Mouse (Mus musculus) brown adipose tissue, adult 24 weeks (tissue): Measurements from ENCODE around the gene Zfyve19. TPM values are rescaled to one million over a fixed set of nuclear protein-coding genes. Genes with fewer than 3 reads are reported as not detected.

ENCODE experiments used
- H3K27ac ChIP-seq: fragments of 200-500 bp; replicated peaks from 2 replicates; pipeline ENCODE4 v1.5.1; 2012; ENCODE audit warnings: low read depth, mild to moderate bottlenecking, low read length
- H3K4me1 ChIP-seq: fragments of 200-500 bp; 2 replicates; pipeline ENCODE4 v1.6.1; 2012; ENCODE audit warnings: low read length, mixed read lengths; ENCODE audit not compliant: control insufficient read depth, insufficient read depth, insufficient read length
- H3K4me3 ChIP-seq: fragments of 200-500 bp; 2 replicates; pipeline ENCODE4 v1.5.1; 2012; ENCODE audit warnings: low read depth, mild to moderate bottlenecking, low read length, moderate library complexity; ENCODE audit not compliant: insufficient read depth
- polyA plus RNA-seq: library from polyadenylated mRNA; stranded (reverse); fragments of >200 nt; gene quantifications from 2 replicates; pipeline ENCODE4 v1.2.4, GENCODE M21; 2012; ENCODE audit not compliant: missing spikeins, insufficient read depth, insufficient read length

Zfyve19 gene
- polyA plus RNA-seq = 16.2 and 21.0 TPM in 2 replicates

- H3K27ac ChIP-seq = peak within 1 kb of the TSS; percentile 93
Measured at GRCm38 (mm10) chr2:119208344-119209175, at the start of gene Zfyve19, which contains the start of gene Dnajc17. Gene Zfyve19 (plus strand): TSS chr2:119208617. Gene Dnajc17 (minus strand): TSS chr2:119208795.

DNA sequence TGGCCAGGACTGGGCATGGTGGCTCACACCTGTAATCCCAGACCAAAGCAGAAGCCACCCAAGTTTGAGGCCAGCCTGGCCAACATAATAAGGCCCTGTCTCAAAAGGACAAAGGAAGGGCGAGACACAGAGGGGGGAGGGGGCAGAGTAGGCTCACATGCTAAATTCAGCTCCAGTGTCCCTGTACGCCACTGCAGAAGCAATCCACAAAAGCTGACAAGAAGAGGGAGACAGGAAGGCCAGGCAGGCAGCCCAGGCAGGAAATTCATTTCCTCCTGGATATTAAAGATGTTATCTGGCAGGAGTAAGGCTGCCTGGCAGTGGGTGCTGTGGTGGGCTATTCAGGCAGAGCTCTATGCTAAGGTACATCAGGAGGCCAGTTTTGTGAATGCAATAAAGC, 47.2 kb upstream of the Zfyve19 start:
- H3K4me3 ChIP-seq = no peak overlapping the region
- H3K27ac ChIP-seq = no peak overlapping the region
- no peaks in the 10 kb centered on the region for H3K4me1 ChIP-seq

More at GRCm38 (mm10) chr2:119208344-119209175, at the start of gene Zfyve19, which contains the start of gene Dnajc17:
- 0 out of 2 replicates have a peak, but pooled peaks cover 3% of the 10 kb centered on the region for H3K4me1 ChIP-seq
- H3K4me3 ChIP-seq = peak within 1 kb of the TSS; percentile 94

GRCm38 (mm10) chr2:119163135-119163534, 45.3 kb upstream of the Zfyve19 start:
- no peak overlapping the region for H3K27ac ChIP-seq
- no peak overlapping the region for H3K4me3 ChIP-seq
- peaks cover 4% of the 10 kb centered on the region for H3K4me1 ChIP-seq

DNA sequence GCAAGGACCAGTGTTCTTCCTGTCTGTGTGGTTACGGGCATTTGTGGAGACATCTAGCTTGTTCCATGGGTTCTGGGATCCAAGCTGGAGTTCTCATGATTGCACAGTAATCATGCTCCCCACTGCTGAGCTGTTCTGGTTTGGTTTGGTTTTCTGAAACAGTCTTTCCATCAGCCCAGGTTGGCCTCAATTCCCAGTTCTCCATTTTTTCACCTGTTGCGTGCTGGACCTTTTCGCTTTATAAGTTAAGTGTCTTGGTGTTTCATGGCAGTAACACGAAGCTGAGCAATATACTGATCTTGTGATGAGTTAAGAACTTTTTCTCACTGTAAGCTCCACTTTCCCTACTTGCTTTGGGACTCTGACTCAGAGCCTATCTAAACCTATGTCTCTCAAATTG, 44.4 kb upstream of the Zfyve19 start:
- peaks cover 4% of the 10 kb centered on the region for H3K4me1 ChIP-seq
- no peak overlapping the region for H3K4me3 ChIP-seq
- no peak overlapping the region for H3K27ac ChIP-seq

DNA sequence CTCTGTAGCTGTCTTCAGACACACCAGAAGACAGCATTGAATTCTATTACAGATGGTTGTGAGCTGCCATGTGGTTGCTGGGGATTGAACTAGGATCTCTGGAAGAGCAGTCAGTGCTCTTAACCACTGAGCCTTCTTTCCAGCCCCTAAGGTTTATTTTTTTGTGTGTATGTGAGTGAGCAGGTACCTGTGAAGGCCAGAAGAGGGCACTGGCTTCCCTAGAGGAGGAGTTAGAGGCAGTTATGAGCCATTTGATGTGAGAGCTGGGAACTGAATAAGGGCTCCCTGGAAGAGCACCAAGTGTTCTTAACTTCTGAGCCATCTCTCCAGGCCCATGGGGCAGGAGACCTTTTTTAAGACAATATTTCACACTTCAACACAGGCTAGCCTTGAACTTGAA, 43.0 kb upstream of the Zfyve19 start:
- Histone ChIP-seq H3K4me1 (peaks cover 4% of the 10 kb centered on the region), H3K4me3 (no peak overlapping the region), H3K27ac (no peak overlapping the region)

- Histone ChIP-seq H3K4me3 (peak within 1 kb of the TSS; percentile 70), H3K27ac (no peak within 1 kb of the TSS), H3K4me1 (peaks cover 4% of the 10 kb centered on the region)
Measured at GRCm38 (mm10) chr2:119166901-119167865, 41.2 kb upstream of the Zfyve19 start, which contains the start of gene Gchfr. Gene Gchfr (plus strand): TSS chr2:119167773.

GRCm38 (mm10) chr2:119167866-119168256, 40.6 kb upstream of the Zfyve19 start:
- peak overlapping the region; percentile 70 for H3K4me3 ChIP-seq
- H3K4me1 ChIP-seq = peaks cover 5% of the 10 kb centered on the region
- H3K27ac ChIP-seq = no peak overlapping the region

DNA sequence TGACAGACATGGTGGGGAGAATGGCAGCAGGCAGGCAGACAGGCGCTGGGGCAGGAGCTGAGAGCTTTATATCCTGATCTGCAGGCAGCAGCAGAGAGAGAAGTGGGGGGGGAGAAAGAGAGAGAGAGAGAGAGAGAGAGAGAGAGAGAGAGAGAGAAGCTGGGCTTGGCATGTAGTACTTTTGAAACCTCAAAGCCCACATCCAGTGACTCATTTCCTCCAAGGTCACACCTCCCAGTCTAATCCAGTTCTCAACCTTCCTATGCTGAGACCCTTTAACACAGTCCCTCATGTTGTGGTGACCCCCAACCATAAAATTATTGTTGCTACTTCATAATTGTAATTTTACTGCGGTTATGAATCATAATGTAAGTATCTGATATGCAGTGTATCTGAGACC, 38.1 kb upstream of the Zfyve19 start:
- Histone ChIP-seq H3K27ac (no peak overlapping the region), H3K4me3 (no peak overlapping the region), H3K4me1 (peaks cover 9% of the 10 kb centered on the region)

DNA sequence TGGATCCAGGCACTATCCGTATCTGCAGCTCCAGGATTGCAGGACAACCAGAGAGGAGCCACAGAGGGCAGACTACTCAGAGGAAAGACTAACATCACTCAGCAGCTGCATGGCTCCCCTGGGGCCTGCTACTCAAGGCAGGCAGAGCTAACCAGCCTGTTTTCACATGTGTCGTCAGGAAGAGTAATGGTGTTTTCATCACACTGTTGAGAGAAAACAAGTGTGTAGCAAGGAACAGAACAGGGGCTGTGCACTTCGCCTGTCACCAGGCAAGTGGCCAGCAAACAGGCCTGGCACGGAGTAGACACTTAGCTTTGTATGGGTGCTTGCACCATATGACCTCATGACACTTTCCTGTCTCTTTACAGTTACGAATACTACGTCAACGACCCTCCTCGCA, 36.8 kb upstream of the Zfyve19 start:
- no peak overlapping the region for H3K4me3 ChIP-seq
- H3K4me1 ChIP-seq = peaks cover 9% of the 10 kb centered on the region
- no peak overlapping the region for H3K27ac ChIP-seq

DNA sequence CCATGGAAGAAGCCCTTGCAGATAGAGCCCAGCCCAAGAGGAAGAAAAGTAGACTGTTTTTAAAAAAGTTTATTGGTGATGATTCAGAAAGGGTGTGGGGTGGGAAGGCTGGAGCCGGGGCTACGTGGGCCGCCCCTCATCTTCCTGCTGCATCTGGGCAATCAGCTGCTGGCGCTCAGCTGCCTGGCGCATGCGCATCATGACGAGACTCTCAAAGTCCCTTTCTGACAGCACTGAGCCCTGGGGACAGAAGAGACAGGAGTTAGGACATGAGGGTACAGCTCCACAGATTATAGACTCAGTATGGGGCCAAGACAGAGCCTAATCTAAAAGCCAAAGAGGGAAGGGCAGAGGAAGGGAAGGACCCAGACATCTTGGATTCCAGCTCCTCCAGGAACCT, 36.0 kb upstream of the Zfyve19 start:
- Histone ChIP-seq H3K4me3 (no peak overlapping the region), H3K4me1 (peaks cover 5% of the 10 kb centered on the region), H3K27ac (no peak overlapping the region)

- peaks cover 5% of the 10 kb centered on the region for H3K4me1 ChIP-seq
- no peak overlapping the region for H3K4me3 ChIP-seq
- H3K27ac ChIP-seq = no peak overlapping the region
Measured at GRCm38 (mm10) chr2:119172862-119173576, 35.4 kb upstream of the Zfyve19 start.

GRCm38 (mm10) chr2:119173991-119174651, 34.3 kb upstream of the Zfyve19 start, which contains the start of gene Gm14137:
Gene Gm14137 (plus strand): TSS chr2:119174509.
- H3K4me1 ChIP-seq = peaks cover 5% of the 10 kb centered on the region
- peak within 1 kb of the TSS; percentile 60; the same call in 1 of the 2 replicates for H3K27ac ChIP-seq
- H3K4me3 ChIP-seq = no peak within 1 kb of the TSS

DNA sequence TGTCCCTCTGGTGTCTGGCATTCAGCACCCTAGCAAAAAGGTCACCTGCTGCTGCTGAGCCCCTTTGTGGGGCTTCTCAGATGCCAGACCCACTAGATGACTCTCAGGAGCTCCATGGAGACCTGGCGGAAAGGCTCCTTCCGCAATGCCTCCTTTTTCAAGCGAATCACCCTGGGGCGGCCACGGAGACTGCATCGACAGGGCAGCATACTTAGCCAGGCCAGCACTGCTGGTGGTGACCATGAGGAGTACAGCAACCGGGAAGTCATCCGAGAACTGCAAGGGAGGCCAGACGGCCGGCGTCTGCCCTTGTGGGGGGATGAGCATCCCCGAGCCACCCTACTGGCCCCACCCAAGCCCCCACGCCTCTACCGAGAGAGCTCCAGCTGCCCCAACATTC, 33.6 kb upstream of the Zfyve19 start:
- Histone ChIP-seq H3K4me3 (no peak overlapping the region), H3K4me1 (peaks cover 5% of the 10 kb centered on the region), H3K27ac (no peak overlapping the region)

- peak overlapping the region; percentile 60; the same call in 1 of the 2 replicates for H3K27ac ChIP-seq
- no peak overlapping the region for H3K4me3 ChIP-seq
- H3K4me1 ChIP-seq = peaks cover 5% of the 10 kb centered on the region
Measured at GRCm38 (mm10) chr2:119175614-119176013, 32.8 kb upstream of the Zfyve19 start.
